Mouse (Mus musculus): ENCODE results near the gene Slc15a1. TPM values are rescaled to one million over a fixed set of nuclear protein-coding genes. Genes with fewer than 3 reads are reported as not detected.

Slc15a1 gene
- polyA plus RNA-seq, 1 experiment from 2014 or later: not detected

GRCm38 (mm10) chr14:121460966-121461365, 44.1 kb downstream of the Slc15a1 start:
- Histone ChIP-seq H3K4me1 (no peaks in the 10 kb centered on the region), H3K9me3 (no peaks in the 10 kb centered on the region), H3K27me3 (no peaks in the 10 kb centered on the region), H3K4me2 (replicated peaks) (no peak overlapping the region), H3K4me3 (no peak overlapping the region), H3K27ac (replicated peaks) (no peak overlapping the region), H3K36me3 (no peaks in the 10 kb centered on the region), H3K9ac (replicated peaks) (no peak overlapping the region)
- 83% methylated on average over 3 of the region's 3 CpGs for WGBS
- no peak for ATAC-seq (replicated peaks)

- whole genome bisulfite sequencing: 59% methylated on average over 1 of the region's 1 CpGs
- no peak overlapping the region for H3K4me3 ChIP-seq
- no peaks in the 10 kb centered on the region for H3K36me3 ChIP-seq
- no peaks in the 10 kb centered on the region for H3K9me3 ChIP-seq
- no peak overlapping the region for H3K27ac ChIP-seq (replicated peaks)
- ATAC-seq (replicated peaks): no peak
- H3K4me2 ChIP-seq (replicated peaks): no peak overlapping the region
- no peaks in the 10 kb centered on the region for H3K4me1 ChIP-seq
- no peaks in the 10 kb centered on the region for H3K27me3 ChIP-seq
- H3K9ac ChIP-seq (replicated peaks): no peak overlapping the region
Measured at GRCm38 (mm10) chr14:121458521-121458920, 46.5 kb downstream of the Slc15a1 start.

GRCm38 (mm10) chr14:121457536-121457935, 47.5 kb downstream of the Slc15a1 start:
- Histone ChIP-seq H3K36me3 (no peaks in the 10 kb centered on the region), H3K27me3 (no peaks in the 10 kb centered on the region), H3K4me1 (no peaks in the 10 kb centered on the region), H3K9ac (replicated peaks) (no peak overlapping the region), H3K4me3 (no peak overlapping the region), H3K9me3 (no peaks in the 10 kb centered on the region), H3K27ac (replicated peaks) (no peak overlapping the region), H3K4me2 (replicated peaks) (no peak overlapping the region)
- no peak for ATAC-seq (replicated peaks)
- WGBS: 72% methylated on average over 6 of the region's 6 CpGs

GRCm38 (mm10) chr14:121456416-121457285, 48.4 kb downstream of the Slc15a1 start:
- no peaks in the 10 kb centered on the region for H3K9me3 ChIP-seq
- no peaks in the 10 kb centered on the region for H3K4me1 ChIP-seq
- H3K27me3 ChIP-seq: no peaks in the 10 kb centered on the region
- 87% methylated on average over 11 of the region's 11 CpGs for WGBS
- H3K4me2 ChIP-seq (replicated peaks): no peak overlapping the region
- no peaks in the 10 kb centered on the region for H3K36me3 ChIP-seq
- no peak overlapping the region for H3K27ac ChIP-seq (replicated peaks)
- H3K4me3 ChIP-seq: no peak overlapping the region
- no peak for ATAC-seq (replicated peaks)
- H3K9ac ChIP-seq (replicated peaks): no peak overlapping the region

- Histone ChIP-seq H3K4me1 (peaks cover under 1% of the 10 kb centered on the region; the same call in 1 of the 2 replicates), H3K27ac (replicated peaks) (no peak overlapping the region), H3K36me3 (no peaks in the 10 kb centered on the region), H3K9ac (replicated peaks) (no peak overlapping the region), H3K27me3 (no peaks in the 10 kb centered on the region), H3K4me3 (no peak overlapping the region), H3K4me2 (replicated peaks) (no peak overlapping the region), H3K9me3 (no peaks in the 10 kb centered on the region)
- WGBS: 85% methylated on average over 15 of the region's 15 CpGs
- ATAC-seq (replicated peaks): no peak
Measured at GRCm38 (mm10) chr14:121455976-121456375, 49.1 kb downstream of the Slc15a1 start.

GRCm38 (mm10) chr14:121455527-121455926, 49.5 kb downstream of the Slc15a1 start:
- no peaks in the 10 kb centered on the region for H3K27me3 ChIP-seq
- H3K9ac ChIP-seq (replicated peaks): no peak overlapping the region
- 10% methylated on average over 6 of the region's 6 CpGs for WGBS
- H3K9me3 ChIP-seq: no peaks in the 10 kb centered on the region
- H3K4me3 ChIP-seq: no peak overlapping the region
- 0 out of 2 replicates have a peak, but pooled peaks have one; percentile 29 for ATAC-seq (replicated peaks)
- H3K36me3 ChIP-seq: no peaks in the 10 kb centered on the region
- peaks cover 4% of the 10 kb centered on the region; the same call in 1 of the 2 replicates for H3K4me1 ChIP-seq
- H3K27ac ChIP-seq (replicated peaks): no peak overlapping the region
- H3K4me2 ChIP-seq (replicated peaks): no peak overlapping the region

GRCm38 (mm10) chr14:121453130-121453529, 51.9 kb downstream of the Slc15a1 start:
- no peaks in the 10 kb centered on the region for H3K9me3 ChIP-seq
- peaks cover 4% of the 10 kb centered on the region; the same call in 1 of the 2 replicates for H3K4me1 ChIP-seq
- no peak overlapping the region for H3K4me2 ChIP-seq (replicated peaks)
- no peaks in the 10 kb centered on the region for H3K36me3 ChIP-seq
- H3K4me3 ChIP-seq: no peak overlapping the region
- H3K9ac ChIP-seq (replicated peaks): no peak overlapping the region
- no peak for ATAC-seq (replicated peaks)
- H3K27ac ChIP-seq (replicated peaks): no peak overlapping the region
- no peaks in the 10 kb centered on the region for H3K27me3 ChIP-seq
- WGBS: 78% methylated on average over 3 of the region's 3 CpGs

- no peak for ATAC-seq (replicated peaks)
- Histone ChIP-seq H3K4me1 (peaks cover 4% of the 10 kb centered on the region; the same call in 1 of the 2 replicates), H3K4me3 (no peak overlapping the region), H3K36me3 (no peaks in the 10 kb centered on the region), H3K9ac (replicated peaks) (no peak overlapping the region), H3K9me3 (no peaks in the 10 kb centered on the region), H3K4me2 (replicated peaks) (no peak overlapping the region), H3K27me3 (no peaks in the 10 kb centered on the region), H3K27ac (replicated peaks) (no peak overlapping the region)
- 86% methylated on average over 6 of the region's 6 CpGs for WGBS
Measured at GRCm38 (mm10) chr14:121452227-121452626, 52.8 kb downstream of the Slc15a1 start.

GRCm38 (mm10) chr14:121451424-121452029, 53.5 kb downstream of the Slc15a1 start:
- H3K4me2 ChIP-seq (replicated peaks): no peak overlapping the region
- H3K36me3 ChIP-seq: no peaks in the 10 kb centered on the region
- no peak overlapping the region for H3K9ac ChIP-seq (replicated peaks)
- peaks cover 7% of the 10 kb centered on the region for H3K4me1 ChIP-seq
- H3K27me3 ChIP-seq: no peaks in the 10 kb centered on the region
- no peaks in the 10 kb centered on the region for H3K9me3 ChIP-seq
- H3K4me3 ChIP-seq: no peak overlapping the region
- ATAC-seq (replicated peaks): no peak
- 72% methylated on average over 7 of the region's 7 CpGs for WGBS
- no peak overlapping the region for H3K27ac ChIP-seq (replicated peaks)

- H3K4me3 ChIP-seq: no peak overlapping the region
- no peaks in the 10 kb centered on the region for H3K36me3 ChIP-seq
- H3K27me3 ChIP-seq: no peaks in the 10 kb centered on the region
- 22% methylated on average over 18 of the region's 18 CpGs for WGBS
- H3K4me2 ChIP-seq (replicated peaks): peak overlapping the region; percentile 34
- H3K27ac ChIP-seq (replicated peaks): no peak overlapping the region
- H3K9ac ChIP-seq (replicated peaks): no peak overlapping the region
- H3K4me1 ChIP-seq: peaks cover 7% of the 10 kb centered on the region
- no peaks in the 10 kb centered on the region for H3K9me3 ChIP-seq
- ATAC-seq (replicated peaks): peak; percentile 39; the same call in 1 of the 2 replicates
Measured at GRCm38 (mm10) chr14:121450504-121451423, 54.3 kb downstream of the Slc15a1 start.

GRCm38 (mm10) chr14:121446951-121447350, 58.1 kb downstream of the Slc15a1 start:
- Histone ChIP-seq H3K36me3 (no peaks in the 10 kb centered on the region), H3K27me3 (no peaks in the 10 kb centered on the region), H3K4me1 (peaks cover 7% of the 10 kb centered on the region), H3K9ac (replicated peaks) (no peak overlapping the region; the same call in 1 of the 2 replicates), H3K4me3 (peak overlapping the region; percentile 29), H3K9me3 (no peaks in the 10 kb centered on the region), H3K27ac (replicated peaks) (no peak overlapping the region), H3K4me2 (replicated peaks) (peak overlapping the region; percentile 42)
- peak; percentile 90 for ATAC-seq (replicated peaks)
- WGBS: 13% methylated on average over 9 of the region's 9 CpGs
